Mouse (Mus musculus): ENCODE data around the gene Kcne3. TPM values are rescaled to one million over a fixed set of nuclear protein-coding genes. Genes with fewer than 3 reads are reported as not detected.

Kcne3 gene
- polyA plus RNA-seq, 1 experiment from 2014 or later: 8.0 TPM

GRCm38 (mm10) chr7:100181176-100181575 is 4.9 kb downstream of the Kcne3 start:
- no peak overlapping the region for H3K4me2 ChIP-seq (ENCODE audit: low read length)
- H3K27ac ChIP-seq (replicated peaks in 1 of 2; ENCODE audit: control insufficient read depth in 1 of 2, insufficient read depth in 1 of 2, low read depth in 2 of 2, low read length in 2 of 2): no peak overlapping the region
- H3K9ac ChIP-seq (ENCODE audit: low read length): no peak overlapping the region
- ATAC-seq (ENCODE audit: insufficient number of reproducible peaks, insufficient read depth, low FRiP score, low read depth): no peak
- peaks cover 37% of the 10 kb centered on the region for H3K27me3 ChIP-seq (ENCODE audit: control insufficient read depth, insufficient read depth, low read length)
- H3K4me1 ChIP-seq (ENCODE audit: control insufficient read depth in 2 of 2, insufficient read depth in 2 of 2, low read length in 2 of 2): peaks cover 0 to 4% of the 10 kb centered on the region in 2 experiments; a peak in 2 of 4 replicates
- H3K4me3 ChIP-seq (ENCODE audit: control insufficient read depth in 1 of 2, insufficient read depth in 1 of 2, low read depth in 1 of 2, low read length in 2 of 2): no peak overlapping the region
- no peaks in the 10 kb centered on the region for H3K36me3 ChIP-seq (ENCODE audit: control insufficient read depth, insufficient read depth, low read length)
- H3K9me3 ChIP-seq (ENCODE audit: control insufficient read depth, low read length): no peaks in the 10 kb centered on the region
- 74% methylated on average over 2 of the region's 2 CpGs for WGBS

DNA sequence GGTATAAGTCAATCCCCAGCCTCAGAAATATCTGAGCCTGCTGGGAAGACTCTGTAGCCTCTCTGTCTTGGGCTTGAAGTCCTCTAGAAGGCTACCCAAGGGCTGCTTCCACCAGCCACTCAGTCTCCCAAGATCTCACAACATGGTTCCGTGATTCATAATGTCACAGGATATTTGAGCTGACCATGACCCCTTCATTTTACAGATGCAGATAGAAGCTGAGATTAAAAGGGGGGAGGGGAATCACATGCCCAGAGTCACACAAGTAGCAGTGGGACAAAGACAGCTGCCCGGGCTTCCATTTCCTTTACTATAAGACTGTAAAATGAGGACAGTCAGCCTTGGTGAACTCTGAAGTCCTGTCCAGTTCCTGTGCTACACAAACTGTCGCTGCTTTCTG is 5.3 kb downstream of the Kcne3 start:
- 65% methylated on average over 3 of the region's 3 CpGs for WGBS
- Histone ChIP-seq H3K4me2 (ENCODE audit: low read length) (no peak overlapping the region), H3K27ac (replicated peaks in 1 of 2; ENCODE audit: control insufficient read depth in 1 of 2, insufficient read depth in 1 of 2, low read depth in 2 of 2, low read length in 2 of 2) (no peak overlapping the region), H3K27me3 (ENCODE audit: control insufficient read depth, insufficient read depth, low read length) (peaks cover 37% of the 10 kb centered on the region), H3K4me3 (ENCODE audit: control insufficient read depth in 1 of 2, insufficient read depth in 1 of 2, low read depth in 1 of 2, low read length in 2 of 2) (no peak overlapping the region), H3K9ac (ENCODE audit: low read length) (no peak overlapping the region), H3K9me3 (ENCODE audit: control insufficient read depth, low read length) (no peaks in the 10 kb centered on the region), H3K36me3 (ENCODE audit: control insufficient read depth, insufficient read depth, low read length) (no peaks in the 10 kb centered on the region), H3K4me1 (ENCODE audit: control insufficient read depth in 2 of 2, insufficient read depth in 2 of 2, low read length in 2 of 2) (peaks cover 0 to 4% of the 10 kb centered on the region in 2 experiments; a peak in 2 of 4 replicates)
- no peak for ATAC-seq (ENCODE audit: insufficient number of reproducible peaks, insufficient read depth, low FRiP score, low read depth)

GRCm38 (mm10) chr7:100182388-100182787 is 6.1 kb downstream of the Kcne3 start:
- H3K27me3 ChIP-seq (ENCODE audit: control insufficient read depth, insufficient read depth, low read length): peaks cover 34% of the 10 kb centered on the region
- H3K36me3 ChIP-seq (ENCODE audit: control insufficient read depth, insufficient read depth, low read length): no peaks in the 10 kb centered on the region
- no peak overlapping the region for H3K4me3 ChIP-seq (ENCODE audit: control insufficient read depth in 1 of 2, insufficient read depth in 1 of 2, low read depth in 1 of 2, low read length in 2 of 2)
- 62% methylated on average over 3 of the region's 3 CpGs for WGBS
- H3K9me3 ChIP-seq (ENCODE audit: control insufficient read depth, low read length): no peaks in the 10 kb centered on the region
- ATAC-seq (ENCODE audit: insufficient number of reproducible peaks, insufficient read depth, low FRiP score, low read depth): no peak
- H3K9ac ChIP-seq (ENCODE audit: low read length): no peak overlapping the region
- peaks cover 0 to 4% of the 10 kb centered on the region in 2 experiments; a peak in 2 of 4 replicates for H3K4me1 ChIP-seq (ENCODE audit: control insufficient read depth in 2 of 2, insufficient read depth in 2 of 2, low read length in 2 of 2)
- no peak overlapping the region for H3K4me2 ChIP-seq (ENCODE audit: low read length)
- no peak overlapping the region for H3K27ac ChIP-seq (replicated peaks in 1 of 2; ENCODE audit: control insufficient read depth in 1 of 2, insufficient read depth in 1 of 2, low read depth in 2 of 2, low read length in 2 of 2)

- no peaks in the 10 kb centered on the region for H3K9me3 ChIP-seq (ENCODE audit: control insufficient read depth, low read length)
- H3K4me3 ChIP-seq (ENCODE audit: control insufficient read depth in 1 of 2, insufficient read depth in 1 of 2, low read depth in 1 of 2, low read length in 2 of 2): no peak overlapping the region
- H3K27ac ChIP-seq (replicated peaks in 1 of 2; ENCODE audit: control insufficient read depth in 1 of 2, insufficient read depth in 1 of 2, low read depth in 2 of 2, low read length in 2 of 2): no peak overlapping the region
- no peak overlapping the region for H3K9ac ChIP-seq (ENCODE audit: low read length)
- no peak for ATAC-seq (ENCODE audit: insufficient number of reproducible peaks, insufficient read depth, low FRiP score, low read depth)
- peaks cover 9% of the 10 kb centered on the region; the same call in 1 of the 2 replicates for H3K27me3 ChIP-seq (ENCODE audit: control insufficient read depth, insufficient read depth, low read length)
- no peaks in the 10 kb centered on the region for H3K4me1 ChIP-seq (ENCODE audit: control insufficient read depth in 2 of 2, insufficient read depth in 2 of 2, low read length in 2 of 2)
- WGBS: 19% methylated on average over 7 of the region's 7 CpGs
- no peaks in the 10 kb centered on the region for H3K36me3 ChIP-seq (ENCODE audit: control insufficient read depth, insufficient read depth, low read length)
- H3K4me2 ChIP-seq (ENCODE audit: low read length): no peak overlapping the region
Observed at GRCm38 (mm10) chr7:100187601-100188000, 11.3 kb downstream of the Kcne3 start.

GRCm38 (mm10) chr7:100190167-100190566 is 13.9 kb downstream of the Kcne3 start:
- no peak for ATAC-seq (ENCODE audit: insufficient number of reproducible peaks, insufficient read depth, low FRiP score, low read depth)
- WGBS: 51% methylated on average over 4 of the region's 4 CpGs

DNA sequence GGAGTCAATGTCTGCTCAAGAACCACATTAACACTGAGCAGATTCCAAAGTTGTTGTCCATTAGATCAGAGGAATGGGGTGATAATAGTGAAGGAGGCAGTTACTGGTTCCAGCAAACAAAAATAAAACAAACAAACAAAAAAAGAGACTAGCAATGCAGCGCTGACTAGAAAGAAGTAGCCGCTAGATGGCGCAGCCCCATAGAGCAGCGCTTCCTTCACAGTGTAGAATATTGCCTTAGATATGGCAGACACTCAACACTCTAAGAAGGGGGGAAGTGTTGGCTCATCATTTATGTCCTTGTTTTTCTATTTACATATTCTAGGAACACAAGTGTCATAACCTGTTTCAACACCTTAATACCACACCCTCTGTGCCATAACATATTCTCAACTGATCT is 14.5 kb downstream of the Kcne3 start:
- Histone ChIP-seq H3K9ac (ENCODE audit: low read length) (no peak overlapping the region), H3K4me3 (ENCODE audit: control insufficient read depth in 1 of 2, insufficient read depth in 1 of 2, low read depth in 1 of 2, low read length in 2 of 2) (no peak overlapping the region), H3K9me3 (ENCODE audit: control insufficient read depth, low read length) (no peaks in the 10 kb centered on the region), H3K4me1 (ENCODE audit: control insufficient read depth in 2 of 2, insufficient read depth in 2 of 2, low read length in 2 of 2) (no peaks in the 10 kb centered on the region), H3K27ac (replicated peaks in 1 of 2; ENCODE audit: control insufficient read depth in 1 of 2, insufficient read depth in 1 of 2, low read depth in 2 of 2, low read length in 2 of 2) (no peak overlapping the region), H3K4me2 (ENCODE audit: low read length) (no peak overlapping the region), H3K27me3 (ENCODE audit: control insufficient read depth, insufficient read depth, low read length) (peaks cover 9% of the 10 kb centered on the region; the same call in 1 of the 2 replicates), H3K36me3 (ENCODE audit: control insufficient read depth, insufficient read depth, low read length) (no peaks in the 10 kb centered on the region)
- ATAC-seq (ENCODE audit: insufficient number of reproducible peaks, insufficient read depth, low FRiP score, low read depth): no peak
- WGBS: under 1% methylated on average over 4 of the region's 4 CpGs

More at GRCm38 (mm10) chr7:100190167-100190566, 13.9 kb downstream of the Kcne3 start:
- Histone ChIP-seq H3K27ac (replicated peaks in 1 of 2; ENCODE audit: control insufficient read depth in 1 of 2, insufficient read depth in 1 of 2, low read depth in 2 of 2, low read length in 2 of 2) (no peak overlapping the region), H3K27me3 (ENCODE audit: control insufficient read depth, insufficient read depth, low read length) (peaks cover 9% of the 10 kb centered on the region; the same call in 1 of the 2 replicates), H3K4me3 (ENCODE audit: control insufficient read depth in 1 of 2, insufficient read depth in 1 of 2, low read depth in 1 of 2, low read length in 2 of 2) (no peak overlapping the region), H3K36me3 (ENCODE audit: control insufficient read depth, insufficient read depth, low read length) (no peaks in the 10 kb centered on the region), H3K9ac (ENCODE audit: low read length) (no peak overlapping the region), H3K9me3 (ENCODE audit: control insufficient read depth, low read length) (no peaks in the 10 kb centered on the region), H3K4me1 (ENCODE audit: control insufficient read depth in 2 of 2, insufficient read depth in 2 of 2, low read length in 2 of 2) (no peaks in the 10 kb centered on the region), H3K4me2 (ENCODE audit: low read length) (no peak overlapping the region)

DNA sequence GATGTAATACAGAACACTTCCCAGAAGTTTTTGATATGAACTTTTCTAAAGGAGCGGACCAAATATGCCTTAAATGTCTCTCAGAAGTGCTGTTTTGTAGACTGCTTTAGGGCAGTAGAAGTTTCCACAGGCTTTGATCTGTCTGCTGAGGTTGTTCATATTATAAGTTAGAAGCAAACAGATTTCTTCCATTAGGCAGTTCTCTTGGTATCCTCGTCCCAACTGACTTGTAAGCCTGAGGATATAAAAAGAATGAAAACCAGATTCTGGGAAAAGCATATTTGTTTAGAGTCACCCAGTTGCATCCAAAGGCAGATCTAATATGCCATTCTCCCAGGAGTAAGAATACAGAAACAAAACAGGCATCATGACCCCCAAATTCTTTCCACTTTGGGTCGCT is 24.9 kb downstream of the Kcne3 start:
- H3K27me3 ChIP-seq (ENCODE audit: control insufficient read depth, insufficient read depth, low read length): no peaks in the 10 kb centered on the region
- no peak overlapping the region for H3K4me2 ChIP-seq (ENCODE audit: low read length)
- 82% methylated on average over 3 of the region's 3 CpGs for WGBS
- ATAC-seq (ENCODE audit: insufficient number of reproducible peaks, insufficient read depth, low FRiP score, low read depth): no peak
- no peaks in the 10 kb centered on the region for H3K9me3 ChIP-seq (ENCODE audit: control insufficient read depth, low read length)
- H3K27ac ChIP-seq (replicated peaks in 1 of 2; ENCODE audit: control insufficient read depth in 1 of 2, insufficient read depth in 1 of 2, low read depth in 2 of 2, low read length in 2 of 2): no peak overlapping the region
- H3K4me3 ChIP-seq (ENCODE audit: control insufficient read depth in 1 of 2, insufficient read depth in 1 of 2, low read depth in 1 of 2, low read length in 2 of 2): no peak overlapping the region
- no peaks in the 10 kb centered on the region for H3K36me3 ChIP-seq (ENCODE audit: control insufficient read depth, insufficient read depth, low read length)
- H3K9ac ChIP-seq (ENCODE audit: low read length): no peak overlapping the region
- no peaks in the 10 kb centered on the region for H3K4me1 ChIP-seq (ENCODE audit: control insufficient read depth in 2 of 2, insufficient read depth in 2 of 2, low read length in 2 of 2)

- Histone ChIP-seq H3K4me2 (ENCODE audit: low read length) (no peak overlapping the region), H3K9ac (ENCODE audit: low read length) (no peak overlapping the region), H3K27me3 (ENCODE audit: control insufficient read depth, insufficient read depth, low read length) (no peaks in the 10 kb centered on the region), H3K4me3 (ENCODE audit: control insufficient read depth in 1 of 2, insufficient read depth in 1 of 2, low read depth in 1 of 2, low read length in 2 of 2) (no peak overlapping the region), H3K9me3 (ENCODE audit: control insufficient read depth, low read length) (no peaks in the 10 kb centered on the region), H3K4me1 (ENCODE audit: control insufficient read depth in 2 of 2, insufficient read depth in 2 of 2, low read length in 2 of 2) (peaks cover 6 to 10% of the 10 kb centered on the region in 2 experiments), H3K27ac (replicated peaks in 1 of 2; ENCODE audit: control insufficient read depth in 1 of 2, insufficient read depth in 1 of 2, low read depth in 2 of 2, low read length in 2 of 2) (no peak overlapping the region), H3K36me3 (ENCODE audit: control insufficient read depth, insufficient read depth, low read length) (no peaks in the 10 kb centered on the region)
- 51% methylated on average over 3 of the region's 3 CpGs for WGBS
- no peak for ATAC-seq (ENCODE audit: insufficient number of reproducible peaks, insufficient read depth, low FRiP score, low read depth)
Observed at GRCm38 (mm10) chr7:100203616-100204015, 27.3 kb downstream of the Kcne3 start.
